Comparison of ENCODE assay signal across 13 mouse cellular contexts in the genomic region with DNA sequence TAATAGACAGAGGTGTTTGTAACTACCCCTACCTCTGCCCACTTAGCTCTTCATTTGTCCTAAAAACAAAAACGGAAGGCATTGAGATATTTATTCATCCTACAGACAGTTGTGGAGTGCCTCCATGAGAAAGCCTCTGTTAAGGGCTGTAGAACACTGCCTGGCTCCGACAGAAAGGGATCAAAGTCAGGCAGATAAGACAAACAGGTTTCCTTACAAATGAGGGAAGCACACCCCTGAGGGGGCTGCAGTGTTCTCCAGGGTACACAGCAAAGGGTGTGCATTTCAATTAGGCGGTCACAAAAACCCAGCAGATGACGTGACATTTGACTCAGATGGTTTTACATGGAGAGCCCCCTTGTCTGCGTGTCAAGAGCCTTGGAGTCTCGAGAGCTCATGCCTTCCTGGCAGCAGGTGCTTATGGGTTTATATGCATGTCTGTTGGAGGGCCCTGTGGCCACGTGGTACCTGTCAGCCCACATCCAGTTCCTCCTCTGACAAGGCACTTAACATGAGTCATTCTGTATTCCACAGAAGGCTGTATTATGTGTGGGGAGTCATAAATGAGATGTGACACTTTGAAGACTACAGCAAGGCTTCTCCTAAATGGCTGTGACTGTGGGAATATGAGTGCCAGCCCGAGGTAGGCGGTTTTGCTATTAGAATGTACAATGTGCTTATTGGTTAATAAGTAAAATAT.
A peak's percentile ranks its signal among the peaks of the same experiment; 100 is the strongest.
DNase-seq lines count a peak whose midpoint lies in the region; ATAC-seq and TF ChIP-seq lines count a peak whose summit lies in the region.
"Had no signal": no experiment of that assay in that cellular context is flagged by ENCODE, and none has a peak within 500 bp of the region (broad histone marks: within the 10 kb centered on the region; RNA-seq: fewer than 3 reads in every experiment).

No protein-coding gene starts in this region.

- TF ChIP-seq EP300 in stomach, postnatal 0 days (optimal IDR thresholded peaks at IDR 0.05), result no peak

- H3K36me3 ChIP-seq in heart, embryonic 12.5 days, result no peaks in the 10 kb centered on the region
- no peaks in the 10 kb centered on the region for H3K36me3 ChIP-seq in lung, embryonic 14.5 days (ENCODE audit: insufficient read depth)
- H3K36me3 ChIP-seq in stomach, postnatal 0 days (ENCODE audit: control insufficient read depth, insufficient read depth, low read length), result no peaks in the 10 kb centered on the region

- no peak overlapping the region; the same call in 1 of the 2 replicates for H3K27ac ChIP-seq in heart, embryonic 12.5 days (ENCODE audit: poor library complexity, severe bottlenecking)
- H3K27ac ChIP-seq in lung, embryonic 14.5 days (ENCODE audit: low read depth), result no peak overlapping the region
- H3K27ac ChIP-seq in stomach, postnatal 0 days (replicated peaks), result no peak overlapping the region

- 51% methylated on average over 9 of the region's 9 CpGs for WGBS in heart, embryonic 12.5 days
- WGBS in lung, embryonic 14.5 days, result 52% methylated on average over 9 of the region's 9 CpGs
- 62% methylated on average over 9 of the region's 9 CpGs for WGBS in stomach, postnatal 0 days

- no peaks in the 10 kb centered on the region for H3K9me3 ChIP-seq in heart, embryonic 12.5 days (replicated peaks)
- H3K9me3 ChIP-seq in lung, embryonic 14.5 days (ENCODE audit: low read depth, low read length), result no peaks in the 10 kb centered on the region
- H3K9me3 ChIP-seq in stomach, postnatal 0 days (ENCODE audit: control insufficient read depth, low read length), result no peaks in the 10 kb centered on the region

- DNase-seq in heart, postnatal 10 days, result no peak
- peak; percentile 22 for DNase-seq in right cerebral cortex, adult 18-20 months
- DNase-seq in right cerebral cortex, postnatal 4 days, result no peak
- DNase-seq in lung, embryonic 14.5 days, result no peak
- no peak for DNase-seq in stomach, postnatal 0 days (ENCODE audit: low spot score)
- DNase-seq in urinary bladder, adult 18-20 months (ENCODE audit: low spot score in 2 of 2), result no peak
- no peak for DNase-seq in layer of hippocampus, postnatal 10 days (ENCODE audit: low spot score in 2 of 2)
- DNase-seq: cerebellum, adult 8-10 months; heart, adult 18-20 months; right cerebral cortex, postnatal 14 days; thymus, postnatal 14 days had no signal

- 0 out of 2 replicates have a peak, but pooled peaks have one; percentile 48 for ATAC-seq in heart, embryonic 12.5 days (ENCODE audit: insufficient number of reproducible peaks, low FRiP score)
- ATAC-seq in lung, embryonic 14.5 days (ENCODE audit: insufficient read depth), result peak; percentile 68
- peak; percentile 63; the same call in 1 of the 2 replicates for ATAC-seq in stomach, postnatal 0 days (ENCODE audit: low FRiP score, low TSS enrichment)

- intact Hi-C loops in heart, postnatal 10 days (cut with DNase I), result no loop called here

- H3K9ac ChIP-seq in heart, embryonic 12.5 days, result no peak overlapping the region
- H3K9ac ChIP-seq in lung, embryonic 14.5 days, result no peak overlapping the region
- no peak overlapping the region for H3K9ac ChIP-seq in stomach, postnatal 0 days (ENCODE audit: low read length)

- H3K4me3 ChIP-seq in heart, embryonic 12.5 days, result no peak overlapping the region
- H3K4me3 ChIP-seq in lung, embryonic 14.5 days (ENCODE audit: low read depth, low read length), result no peak overlapping the region
- no peak overlapping the region for H3K4me3 ChIP-seq in stomach, postnatal 0 days (ENCODE audit: low read depth, low read length)
- H3K4me3 ChIP-seq: erythroblast, embryonic 14.5 days had no signal

- H3K27me3 ChIP-seq in heart, embryonic 12.5 days (replicated peaks), result no peaks in the 10 kb centered on the region
- H3K27me3 ChIP-seq in lung, embryonic 14.5 days (ENCODE audit: insufficient read depth, low read length), result no peaks in the 10 kb centered on the region
- no peaks in the 10 kb centered on the region for H3K27me3 ChIP-seq in stomach, postnatal 0 days (ENCODE audit: control insufficient read depth, insufficient read depth, low read length)

- peaks cover 14% of the 10 kb centered on the region for H3K4me1 ChIP-seq in heart, embryonic 12.5 days (replicated peaks)
- no peaks in the 10 kb centered on the region for H3K4me1 ChIP-seq in lung, embryonic 14.5 days (ENCODE audit: insufficient read depth)
- H3K4me1 ChIP-seq in stomach, postnatal 0 days (replicated peaks; ENCODE audit: control insufficient read depth, insufficient read depth), result 0 out of 2 replicates have a peak, but pooled peaks cover 2% of the 10 kb centered on the region

- TF ChIP-seq CTCF in lung, embryonic 14.5 days (IDR thresholded peaks at IDR 0.05; ENCODE audit: low read depth), result no peak
- TF ChIP-seq CTCF in stomach, postnatal 0 days (IDR thresholded peaks at IDR 0.05; ENCODE audit: low read depth), result no peak

- H3K4me2 ChIP-seq in heart, embryonic 12.5 days, result no peak overlapping the region
- no peak overlapping the region for H3K4me2 ChIP-seq in lung, embryonic 14.5 days
- no peak overlapping the region for H3K4me2 ChIP-seq in stomach, postnatal 0 days (replicated peaks; ENCODE audit: low read depth)
